Mouse (Mus musculus): ENCODE measurements at regions not wholly inside any gene's neighbourhood (a gene's known extent, or its start where the extent isn't known, plus 50 kb on each side); places are given as distances from the start of the nearest gene placed in this dataset.
"Not testable (repeated sequence)": the region's sequence is repeated elsewhere in the genome, so short reads cannot be mapped to it uniquely, and the experiment has no call there.

GRCm38 (mm10) chr2:147989616-147990015 lies 57.2 kb downstream of the Foxa2 start:
- no peak for DNase-seq

- no peak for DNase-seq
Measured at GRCm38 (mm10) chr2:147988586-147988985, 58.2 kb downstream of the Foxa2 start.

GRCm38 (mm10) chr2:147985261-147985575 lies 61.6 kb downstream of the Foxa2 start:
- DNase-seq, result no peak

GRCm38 (mm10) chr2:147984547-147985260 lies 62.1 kb downstream of the Foxa2 start:
- DNase-seq, result no peak

GRCm38 (mm10) chr2:147980929-147981479 lies 65.8 kb downstream of the Foxa2 start:
- no peak for DNase-seq

- DNase-seq, result no peak
Measured at GRCm38 (mm10) chr2:147980408-147980807, 66.4 kb downstream of the Foxa2 start.

GRCm38 (mm10) chr2:147979660-147980364 lies 67.0 kb downstream of the Foxa2 start:
- no peak for DNase-seq

- no peak for DNase-seq
Measured at GRCm38 (mm10) chr2:147979001-147979400, 67.8 kb downstream of the Foxa2 start.

- DNase-seq, result no peak
Measured at GRCm38 (mm10) chr2:147974776-147975175, 72.0 kb downstream of the Foxa2 start.

- DNase-seq, result no peak
Measured at GRCm38 (mm10) chr2:147968671-147969070, 78.1 kb downstream of the Foxa2 start.

- DNase-seq, result no peak
Measured at GRCm38 (mm10) chr2:147967829-147968529, 78.8 kb downstream of the Foxa2 start.

- DNase-seq, result not testable (repeated sequence)
Measured at GRCm38 (mm10) chr2:147963284-147963683, 83.5 kb downstream of the Foxa2 start.

GRCm38 (mm10) chr2:147961633-147962032 lies 85.1 kb downstream of the Foxa2 start:
- no peak for DNase-seq

- DNase-seq, result no peak
Measured at GRCm38 (mm10) chr2:147954183-147954582, 92.6 kb downstream of the Foxa2 start.

- DNase-seq, result no peak
Measured at GRCm38 (mm10) chr2:147951233-147951632, 95.5 kb downstream of the Foxa2 start.

GRCm38 (mm10) chr2:147944171-147945040 lies 102.4 kb downstream of the Foxa2 start:
- no peak for DNase-seq

GRCm38 (mm10) chr2:147942591-147942990 lies 104.2 kb downstream of the Foxa2 start:
- no peak for DNase-seq

- no peak for DNase-seq
Measured at GRCm38 (mm10) chr2:147941319-147941718, 105.5 kb downstream of the Foxa2 start.

- no peak for DNase-seq
Measured at GRCm38 (mm10) chr2:147932494-147932893, 114.3 kb downstream of the Foxa2 start.

- no peak for DNase-seq
Measured at GRCm38 (mm10) chr2:147929031-147929711, 117.6 kb downstream of the Foxa2 start.

Data from gastrocnemius, postnatal 10 days (tissue).